Mouse (Mus musculus): ENCODE results near the gene Cyp2j6.

- TF ChIP-seq POLR2A (IDR thresholded peaks at IDR 0.05; ENCODE audit: extremely low read depth, insufficient read depth, low read length) (no peak), CTCF (IDR thresholded peaks at IDR 0.05; ENCODE audit: low read depth, low read length) (no peak)
Observed at GRCm38 (mm10) chr4:96522256-96522655, 31.2 kb downstream of the Cyp2j6 start.

All from liver, adult 2 months (tissue).